ENCODE assay signal across 8 mouse cellular contexts in genomic region chr4:125116090-125116861, GRCm38 (mm10). TPM values are rescaled to one million over a fixed set of nuclear protein-coding genes. Genes with fewer than 3 reads are reported as not detected.
DNase-seq lines count a peak whose midpoint lies in the region; ATAC-seq and TF ChIP-seq lines count a peak whose summit lies in the region.
"Had no signal": no experiment of that assay in that cellular context is flagged by ENCODE, and none has a peak within 500 bp of the region (broad histone marks: within the 10 kb centered on the region; RNA-seq: fewer than 3 reads in every experiment).

No protein-coding gene starts in this region.

- ATAC-seq in lung, embryonic 14.5 days (ENCODE audit: insufficient read depth): no peak

- H3K9me3 ChIP-seq in lung, embryonic 14.5 days (ENCODE audit: low read depth, low read length): no peaks in the 10 kb centered on the region
- H3K9me3 ChIP-seq: heart, embryonic 13.5 days had no signal

- no peak for TF ChIP-seq CTCF in lung, embryonic 14.5 days (IDR thresholded peaks at IDR 0.05; ENCODE audit: low read depth)

- WGBS in lung, embryonic 14.5 days: 58% methylated on average over 9 of the region's 9 CpGs

- H3K4me2 ChIP-seq in lung, embryonic 14.5 days: no peak overlapping the region
- H3K4me2 ChIP-seq: heart, embryonic 13.5 days had no signal

- no peaks in the 10 kb centered on the region; the same call in 1 of the 2 replicates for H3K36me3 ChIP-seq in lung, embryonic 14.5 days (ENCODE audit: insufficient read depth)

- DNase-seq in urinary bladder, postnatal 25 days (ENCODE audit: low spot score): peak; percentile 63
- no peak for DNase-seq in urinary bladder, postnatal 10 days (ENCODE audit: low spot score)
- DNase-seq in cerebellum, adult 11 months: peak; percentile 48
- peak; percentile 70 for DNase-seq in gastrocnemius, postnatal 25 days
- peak; percentile 64 to 79 for DNase-seq in layer of hippocampus, adult 8-10 months (ENCODE audit: low spot score in 2 of 2)
- peak; percentile 77 for DNase-seq in lung, embryonic 14.5 days
- peak; percentile 86 for DNase-seq in skeletal muscle tissue, adult 2 months (ENCODE audit: low read depth, low spot score)

- H3K27ac ChIP-seq in lung, embryonic 14.5 days (ENCODE audit: low read depth): no peak overlapping the region
- H3K27ac ChIP-seq: heart, embryonic 13.5 days had no signal

- H3K9ac ChIP-seq in lung, embryonic 14.5 days: no peak overlapping the region
- H3K9ac ChIP-seq: heart, embryonic 13.5 days had no signal

- H3K4me1 ChIP-seq in lung, embryonic 14.5 days (ENCODE audit: insufficient read depth): no peaks in the 10 kb centered on the region

- no peaks in the 10 kb centered on the region for H3K27me3 ChIP-seq in lung, embryonic 14.5 days (ENCODE audit: insufficient read depth, low read length)
- H3K27me3 ChIP-seq: heart, embryonic 13.5 days had no signal

- no peak overlapping the region for H3K4me3 ChIP-seq in lung, embryonic 14.5 days (ENCODE audit: low read depth, low read length)
- H3K4me3 ChIP-seq: heart, embryonic 13.5 days had no signal

RNA-seq across cellular contexts. Expression of gene Zc3h12a, which starts 11.4 kb away (rescaled TPM):
- total RNA-seq in gastrocnemius, postnatal 25 days (2021): 1 to 10 TPM; 2.3 to 2.9 TPM
- total RNA-seq in layer of hippocampus, adult 8-10 months (2022): 1 to 10 TPM in 3 of 4 experiments, under 1 TPM in 1; 0.67 to 2.6 (median 1.5) TPM
- 0.41 and 0.42 TPM in 2 replicates for polyA plus RNA-seq in lung, embryonic 14.5 days (2014; fragmentation: Nextera tagmentation; extraction: Ambion mirVana)

RNA-seq across cellular contexts. Expression of gene Meaf6, which starts 31.3 kb away (rescaled TPM):
- total RNA-seq in gastrocnemius, postnatal 25 days (2021): 10 to 100 TPM; 10.7 to 12.9 TPM
- 100 to 1,000 TPM; 103 to 122 (median 110) TPM for total RNA-seq in layer of hippocampus, adult 8-10 months (2022)
- polyA plus RNA-seq in lung, embryonic 14.5 days (2014; fragmentation: Nextera tagmentation; extraction: Ambion mirVana): 63.5 and 65.2 TPM in 2 replicates

RNA-seq across cellular contexts. Expression of gene Snip1, which starts 49.8 kb away (rescaled TPM):
- 1 to 10 TPM; 4.6 to 4.7 TPM for total RNA-seq in gastrocnemius, postnatal 25 days (2021)
- 10 to 100 TPM; 14.1 to 16.4 (median 14.7) TPM for total RNA-seq in layer of hippocampus, adult 8-10 months (2022)
- polyA plus RNA-seq in lung, embryonic 14.5 days (2014; fragmentation: Nextera tagmentation; extraction: Ambion mirVana): 35.0 and 35.6 TPM in 2 replicates

RNA-seq across cellular contexts. Expression of gene Dnali1, which starts 50.8 kb away (rescaled TPM):
- not detected for total RNA-seq in gastrocnemius, postnatal 25 days (2021)
- 1 to 10 TPM in 2 of 4 experiments, under 1 TPM in 2; 0.62 to 1.4 (median 1.2) TPM for total RNA-seq in layer of hippocampus, adult 8-10 months (2022)
- 0.13 and 0.42 TPM in 2 replicates for polyA plus RNA-seq in lung, embryonic 14.5 days (2014; fragmentation: Nextera tagmentation; extraction: Ambion mirVana)

Comparison
In these comparisons a context has a peak if more than half of its experiments do, and no peak if none do; other contexts are left out.
1. RNA of gene Meaf6, which starts 31.3 kb away (total RNA-seq): 103 to 122 TPM in layer of hippocampus, adult 8-10 months; 10.7 to 12.9 TPM in gastrocnemius, postnatal 25 days; every median in the first group is over 4 times any median in the second.